Mouse (Mus musculus): ENCODE results near the gene Ccdc152. TPM values are rescaled to one million over a fixed set of nuclear protein-coding genes. Genes with fewer than 3 reads are reported as not detected.

The Ccdc152 gene
- polyA plus RNA-seq (2014; fragmentation: Illumina TruSeq; extraction: RNeasy Lipid Tissue Mini Kit (QIAGEN cat#74804)), result 0.48 TPM

GRCm38 (mm10) chr15:3303426-3303825 lies at the start of gene Ccdc152:
Ccdc152 (minus strand) TSS chr15:3303526.

GRCm38 (mm10) chr15:3268247-3268646 lies 35.1 kb downstream of the Ccdc152 start, which contains the start of gene Selenop:
Selenop (plus strand) TSS chr15:3268547.

Other genes starting within 250 kb of the Ccdc152 start
- 1,551 TPM for gene Selenop, start 35.0 kb downstream of the Ccdc152 start, polyA plus RNA-seq (2014; fragmentation: Illumina TruSeq; extraction: RNeasy Lipid Tissue Mini Kit (QIAGEN cat#74804))

All from ovary, adult 10 weeks (tissue).